Mouse (Mus musculus): ENCODE measurements around the gene Ipmk. TPM values are rescaled to one million over a fixed set of nuclear protein-coding genes. Genes with fewer than 3 reads are reported as not detected.
A peak's percentile ranks its signal among the peaks of the same experiment; 100 is the strongest.

Gene Ipmk
- total RNA-seq, 1 experiment: 41.9 TPM

- no peak for DNase-seq (ENCODE audit: low read depth, low spot score)
- peaks cover 11% of the 10 kb centered on the region; the same call in 1 of the 2 replicates for H3K36me3 ChIP-seq (ENCODE audit: control insufficient read depth, insufficient read depth, low read length, poor library complexity, severe bottlenecking)
- TF ChIP-seq MAFK (IDR thresholded peaks at IDR 0.05; ENCODE audit: insufficient read depth, low read depth, low read length): no peak
- TF ChIP-seq ZNF384 (IDR thresholded peaks at IDR 0.05; ENCODE audit: low read depth, low read length): no peak
- no peak for TF ChIP-seq HCFC1 (IDR thresholded peaks at IDR 0.05; ENCODE audit: borderline replicate concordance, insufficient read depth, low read length)
- no peak for TF ChIP-seq ZC3H11A (IDR thresholded peaks at IDR 0.05; ENCODE audit: borderline replicate concordance, low read depth, low read length)
- no peak for TF ChIP-seq CHD2 (IDR thresholded peaks at IDR 0.05; ENCODE audit: low read depth, low read length)
- no peak overlapping the region for H3K27ac ChIP-seq (ENCODE audit: insufficient read depth, low read depth, low read length, poor library complexity, severe bottlenecking)
- no peaks in the 10 kb centered on the region for H3K9me3 ChIP-seq (ENCODE audit: control insufficient read depth, insufficient read depth, low read depth, low read length)
- H3K4me3 ChIP-seq (ENCODE audit: insufficient read depth in 1 of 2, low read depth in 1 of 2, low read length in 2 of 2, poor library complexity in 1 of 2, severe bottlenecking in 1 of 2): peak overlapping the region; percentile 1 to 6; a peak in 1 of 4 replicates
- 0 out of 2 replicates have a peak overlapping the region, but pooled peaks have one; percentile 0 for H3K9ac ChIP-seq (ENCODE audit: insufficient read depth, low read depth, low read length, poor library complexity, severe bottlenecking)
- in situ Hi-C loops (cut with MboI; ENCODE audit: low sequenced_read_pairs in 2 of 2, unreplicated experiment in 2 of 2): no loop called here
- peaks cover 8 to 23% of the 10 kb centered on the region in 2 experiments; a peak in 2 of 4 replicates for H3K4me1 ChIP-seq (ENCODE audit: control insufficient read depth in 2 of 2, insufficient read depth in 2 of 2, low read length in 2 of 2, poor library complexity in 1 of 2)
These were observed 14.4 kb downstream of the Ipmk start for GRCm38 (mm10) chr10:71361836-71362562.

- in situ Hi-C loops (cut with MboI; ENCODE audit: low sequenced_read_pairs in 2 of 2, unreplicated experiment in 2 of 2): no loop called here
- H3K4me1 ChIP-seq (ENCODE audit: control insufficient read depth in 2 of 2, insufficient read depth in 2 of 2, low read length in 2 of 2, poor library complexity in 1 of 2): peaks cover 8 to 23% of the 10 kb centered on the region in 2 experiments; a peak in 2 of 4 replicates
- H3K36me3 ChIP-seq (ENCODE audit: control insufficient read depth, insufficient read depth, low read length, poor library complexity, severe bottlenecking): peaks cover 15% of the 10 kb centered on the region; the same call in 1 of the 2 replicates
- no peak for DNase-seq (ENCODE audit: low read depth, low spot score)
- no peak overlapping the region for H3K4me3 ChIP-seq (ENCODE audit: insufficient read depth in 1 of 2, low read depth in 1 of 2, low read length in 2 of 2, poor library complexity in 1 of 2, severe bottlenecking in 1 of 2)
- no peak overlapping the region for H3K9ac ChIP-seq (ENCODE audit: insufficient read depth, low read depth, low read length, poor library complexity, severe bottlenecking)
- TF ChIP-seq MAFK (IDR thresholded peaks at IDR 0.05; ENCODE audit: insufficient read depth, low read depth, low read length) (no peak), ZNF384 (IDR thresholded peaks at IDR 0.05; ENCODE audit: low read depth, low read length) (no peak), ZC3H11A (IDR thresholded peaks at IDR 0.05; ENCODE audit: borderline replicate concordance, low read depth, low read length) (no peak), HCFC1 (IDR thresholded peaks at IDR 0.05; ENCODE audit: borderline replicate concordance, insufficient read depth, low read length) (no peak), CHD2 (IDR thresholded peaks at IDR 0.05; ENCODE audit: low read depth, low read length) (no peak)
- 0 out of 2 replicates have a peak overlapping the region, but pooled peaks have one; percentile 7 for H3K27ac ChIP-seq (ENCODE audit: insufficient read depth, low read depth, low read length, poor library complexity, severe bottlenecking)
- no peaks in the 10 kb centered on the region for H3K9me3 ChIP-seq (ENCODE audit: control insufficient read depth, insufficient read depth, low read depth, low read length)
These were observed 15.9 kb downstream of the Ipmk start for GRCm38 (mm10) chr10:71363440-71363839.

DNA sequence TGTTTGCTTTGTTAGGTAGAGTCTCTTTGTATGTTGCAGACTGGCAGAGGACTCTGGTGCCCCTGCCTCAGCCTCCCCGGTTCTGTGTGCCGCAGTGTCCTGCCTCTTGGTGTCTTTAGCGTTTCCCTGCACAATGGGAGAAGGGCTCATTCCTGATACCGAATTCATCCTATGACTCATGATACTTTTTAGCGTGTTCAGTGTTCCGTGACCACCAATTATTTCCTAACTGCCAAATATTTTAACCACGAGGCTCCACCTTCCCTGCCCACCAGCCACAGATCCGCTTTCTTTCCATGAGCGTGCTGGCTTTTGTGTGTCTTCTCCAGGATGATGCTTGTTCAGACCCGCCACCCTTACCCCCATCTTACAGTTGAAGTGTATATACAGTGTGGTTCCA is 16.3 kb downstream of the Ipmk start:
- TF ChIP-seq HCFC1 (IDR thresholded peaks at IDR 0.05; ENCODE audit: borderline replicate concordance, insufficient read depth, low read length): no peak
- no peak for TF ChIP-seq ZC3H11A (IDR thresholded peaks at IDR 0.05; ENCODE audit: borderline replicate concordance, low read depth, low read length)
- no peak for TF ChIP-seq MAFK (IDR thresholded peaks at IDR 0.05; ENCODE audit: insufficient read depth, low read depth, low read length)
- no peak for TF ChIP-seq CHD2 (IDR thresholded peaks at IDR 0.05; ENCODE audit: low read depth, low read length)
- TF ChIP-seq ZNF384 (IDR thresholded peaks at IDR 0.05; ENCODE audit: low read depth, low read length): no peak
- Histone ChIP-seq H3K4me1 (ENCODE audit: control insufficient read depth in 2 of 2, insufficient read depth in 2 of 2, low read length in 2 of 2, poor library complexity in 1 of 2) (peaks cover 8 to 22% of the 10 kb centered on the region in 2 experiments; a peak in 2 of 4 replicates), H3K36me3 (ENCODE audit: control insufficient read depth, insufficient read depth, low read length, poor library complexity, severe bottlenecking) (peaks cover 18% of the 10 kb centered on the region; the same call in 1 of the 2 replicates), H3K9me3 (ENCODE audit: control insufficient read depth, insufficient read depth, low read depth, low read length) (no peaks in the 10 kb centered on the region), H3K27ac (ENCODE audit: insufficient read depth, low read depth, low read length, poor library complexity, severe bottlenecking) (no peak overlapping the region), H3K9ac (ENCODE audit: insufficient read depth, low read depth, low read length, poor library complexity, severe bottlenecking) (no peak overlapping the region), H3K4me3 (ENCODE audit: insufficient read depth in 1 of 2, low read depth in 1 of 2, low read length in 2 of 2, poor library complexity in 1 of 2, severe bottlenecking in 1 of 2) (no peak overlapping the region)
- no peak for DNase-seq (ENCODE audit: low read depth, low spot score)
- in situ Hi-C loops (cut with MboI; ENCODE audit: low sequenced_read_pairs in 2 of 2, unreplicated experiment in 2 of 2): no loop called here

GRCm38 (mm10) chr10:71368128-71368940 is 20.8 kb downstream of the Ipmk start:
- Histone ChIP-seq H3K9me3 (ENCODE audit: control insufficient read depth, insufficient read depth, low read depth, low read length) (no peaks in the 10 kb centered on the region), H3K27ac (ENCODE audit: insufficient read depth, low read depth, low read length, poor library complexity, severe bottlenecking) (no peak overlapping the region), H3K9ac (ENCODE audit: insufficient read depth, low read depth, low read length, poor library complexity, severe bottlenecking) (no peak overlapping the region), H3K4me1 (ENCODE audit: control insufficient read depth in 2 of 2, insufficient read depth in 2 of 2, low read length in 2 of 2, poor library complexity in 1 of 2) (peaks cover 0 to 11% of the 10 kb centered on the region in 2 experiments; a peak in 2 of 4 replicates), H3K36me3 (ENCODE audit: control insufficient read depth, insufficient read depth, low read length, poor library complexity, severe bottlenecking) (peaks cover 24% of the 10 kb centered on the region; the same call in 1 of the 2 replicates), H3K4me3 (ENCODE audit: insufficient read depth in 1 of 2, low read depth in 1 of 2, low read length in 2 of 2, poor library complexity in 1 of 2, severe bottlenecking in 1 of 2) (no peak overlapping the region)
- no peak for DNase-seq (ENCODE audit: low read depth, low spot score)
- in situ Hi-C loops (cut with MboI; ENCODE audit: low sequenced_read_pairs in 2 of 2, unreplicated experiment in 2 of 2): no loop called here
- no peak for TF ChIP-seq HCFC1 (IDR thresholded peaks at IDR 0.05; ENCODE audit: borderline replicate concordance, insufficient read depth, low read length)
- no peak for TF ChIP-seq CHD2 (IDR thresholded peaks at IDR 0.05; ENCODE audit: low read depth, low read length)
- no peak for TF ChIP-seq ZC3H11A (IDR thresholded peaks at IDR 0.05; ENCODE audit: borderline replicate concordance, low read depth, low read length)

All from ES-E14 (cell line).